Mouse (Mus musculus): Measurements from ENCODE around the gene Vinac1. TPM values are rescaled to one million over a fixed set of nuclear protein-coding genes. Genes with fewer than 3 reads are reported as not detected.

Vinac1 gene
- polyA plus RNA-seq, 1 experiment = 1.7 TPM

DNA sequence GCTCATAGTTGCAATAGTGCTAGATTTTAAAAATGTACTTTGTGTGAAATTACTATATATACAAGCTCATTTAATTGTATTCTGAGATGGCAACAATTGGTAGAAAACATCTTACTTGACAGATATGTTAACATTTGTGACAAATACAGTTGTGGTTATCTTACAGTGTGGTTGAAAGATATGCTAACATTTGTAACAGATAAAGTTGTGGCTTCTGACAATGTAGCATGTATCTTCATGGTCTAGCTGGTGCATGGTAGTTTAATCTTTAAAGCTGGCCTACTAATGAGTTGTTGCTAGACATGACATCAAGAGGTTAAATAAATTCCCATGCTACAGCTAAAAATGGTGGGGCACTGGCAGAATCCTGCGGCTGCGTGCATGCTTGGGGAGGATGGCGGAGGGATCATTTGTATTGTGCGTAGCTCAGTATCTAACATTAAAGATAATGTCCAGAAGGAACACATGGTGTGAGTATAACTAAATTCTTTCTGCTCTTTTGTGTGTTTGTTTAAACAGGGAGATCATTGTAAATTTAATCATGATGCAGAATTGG, 41.7 kb downstream of the Vinac1 start:
- no peak overlapping the region for H3K4me3 ChIP-seq (ENCODE audit: control insufficient read depth, low read depth, low read length)
- TF ChIP-seq POLR2A (IDR thresholded peaks at IDR 0.05; ENCODE audit: control insufficient read depth, low read depth, low read length) = no peak
- no peak for TF ChIP-seq CTCF (IDR thresholded peaks at IDR 0.05; ENCODE audit: control insufficient read depth, insufficient read depth, insufficient replicate concordance, low read depth, low read length)
- no peaks in the 10 kb centered on the region for H3K4me1 ChIP-seq (ENCODE audit: control insufficient read depth, insufficient read depth, low read length)

DNA sequence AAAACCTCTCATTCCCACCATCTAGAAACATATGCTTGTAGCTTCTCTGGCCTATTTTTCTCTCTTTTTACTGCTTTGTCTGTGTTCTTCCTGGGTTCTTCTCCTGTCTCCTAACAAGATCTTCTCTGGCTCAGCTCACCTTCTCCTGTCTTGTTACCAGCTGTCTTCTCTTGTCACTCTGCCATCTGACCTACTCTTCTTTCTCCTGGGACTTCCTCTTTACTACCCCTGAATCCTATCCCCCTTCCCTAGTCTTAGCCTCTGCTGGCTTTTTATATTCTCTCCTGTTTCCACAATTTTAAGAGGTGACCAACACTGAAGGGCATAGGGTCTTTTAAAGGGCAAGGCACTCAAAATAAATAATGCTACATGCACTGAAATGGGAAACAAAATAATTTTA, 43.1 kb downstream of the Vinac1 start:
- TF ChIP-seq POLR2A (IDR thresholded peaks at IDR 0.05; ENCODE audit: control insufficient read depth, low read depth, low read length) (no peak), CTCF (IDR thresholded peaks at IDR 0.05; ENCODE audit: control insufficient read depth, insufficient read depth, insufficient replicate concordance, low read depth, low read length) (no peak)
- Histone ChIP-seq H3K4me1 (ENCODE audit: control insufficient read depth, insufficient read depth, low read length) (no peaks in the 10 kb centered on the region), H3K27ac (ENCODE audit: control insufficient read depth, insufficient read depth, low read depth, low read length) (no peak overlapping the region), H3K36me3 (ENCODE audit: control insufficient read depth, insufficient read depth, low read length) (no peaks in the 10 kb centered on the region; the same call in 1 of the 2 replicates), H3K4me3 (ENCODE audit: control insufficient read depth, low read depth, low read length) (no peak overlapping the region), H3K27me3 (ENCODE audit: control insufficient read depth, insufficient read depth, low read length) (no peaks in the 10 kb centered on the region)

More for the DNA sequence above, 41.7 kb downstream of the Vinac1 start:
- no peaks in the 10 kb centered on the region for H3K27me3 ChIP-seq (ENCODE audit: control insufficient read depth, insufficient read depth, low read length)
- no peaks in the 10 kb centered on the region; the same call in 1 of the 2 replicates for H3K36me3 ChIP-seq (ENCODE audit: control insufficient read depth, insufficient read depth, low read length)
- H3K27ac ChIP-seq (ENCODE audit: control insufficient read depth, insufficient read depth, low read depth, low read length) = no peak overlapping the region

GRCm38 (mm10) chr2:128984746-128985145, 63.2 kb downstream of the Vinac1 start:
- H3K4me3 ChIP-seq (ENCODE audit: control insufficient read depth, low read depth, low read length) = no peak overlapping the region
- H3K27me3 ChIP-seq (ENCODE audit: control insufficient read depth, insufficient read depth, low read length) = no peaks in the 10 kb centered on the region
- no peaks in the 10 kb centered on the region for H3K4me1 ChIP-seq (ENCODE audit: control insufficient read depth, insufficient read depth, low read length)
- no peak overlapping the region for H3K27ac ChIP-seq (ENCODE audit: control insufficient read depth, insufficient read depth, low read depth, low read length)
- H3K36me3 ChIP-seq (ENCODE audit: control insufficient read depth, insufficient read depth, low read length) = no peaks in the 10 kb centered on the region
- TF ChIP-seq CTCF (IDR thresholded peaks at IDR 0.05; ENCODE audit: control insufficient read depth, insufficient read depth, insufficient replicate concordance, low read depth, low read length) = no peak
- TF ChIP-seq POLR2A (IDR thresholded peaks at IDR 0.05; ENCODE audit: control insufficient read depth, low read depth, low read length) = no peak

DNA sequence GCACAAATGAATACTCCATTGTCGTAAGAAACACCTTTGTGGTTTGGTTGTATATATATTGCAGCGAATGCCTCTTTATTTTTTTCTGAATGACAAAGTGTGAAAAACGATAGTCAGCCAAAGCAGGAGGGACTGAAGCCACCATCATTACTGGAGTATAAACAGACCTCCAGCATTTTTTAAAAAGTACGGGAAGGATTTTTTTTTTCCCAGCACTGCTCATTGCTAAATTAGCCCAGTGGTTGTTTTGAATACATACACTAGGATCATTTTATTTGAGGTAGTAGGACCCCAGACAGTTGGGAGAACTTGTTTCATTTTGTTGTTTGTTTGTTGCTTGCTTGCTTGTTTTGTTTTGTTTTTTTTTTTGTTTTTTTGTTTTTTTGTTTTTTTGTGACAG, 72.4 kb downstream of the Vinac1 start:
- H3K27ac ChIP-seq (ENCODE audit: control insufficient read depth, insufficient read depth, low read depth, low read length) = no peak overlapping the region
- TF ChIP-seq CTCF (IDR thresholded peaks at IDR 0.05; ENCODE audit: control insufficient read depth, insufficient read depth, insufficient replicate concordance, low read depth, low read length) (no peak), POLR2A (IDR thresholded peaks at IDR 0.05; ENCODE audit: control insufficient read depth, low read depth, low read length) (no peak)
- H3K4me1 ChIP-seq (ENCODE audit: control insufficient read depth, insufficient read depth, low read length) = no peaks in the 10 kb centered on the region
- no peaks in the 10 kb centered on the region for H3K27me3 ChIP-seq (ENCODE audit: control insufficient read depth, insufficient read depth, low read length)
- no peak overlapping the region for H3K4me3 ChIP-seq (ENCODE audit: control insufficient read depth, low read depth, low read length)
- H3K36me3 ChIP-seq (ENCODE audit: control insufficient read depth, insufficient read depth, low read length) = no peaks in the 10 kb centered on the region

Other genes with a start within 250 kb of the Vinac1 start
- gene Tmem87b, start 230.1 kb downstream of the Vinac1 start, polyA plus RNA-seq (2012; rRNA removed) = 5.2 and 6.5 TPM in 2 replicates
- gene Fbln7, start 185.2 kb downstream of the Vinac1 start, polyA plus RNA-seq (2012; rRNA removed) = 0.20 and 0.37 TPM in 2 replicates
- 4.5 and 5.1 TPM in 2 replicates for gene Zc3h8, start 104.1 kb downstream of the Vinac1 start, polyA plus RNA-seq (2012; rRNA removed)
- gene Zc3h6, start 80.8 kb downstream of the Vinac1 start, polyA plus RNA-seq (2012; rRNA removed) = 2.5 and 3.1 TPM in 2 replicates
- 29.2 and 34.2 TPM in 2 replicates for gene Gm10762, start 80.4 kb downstream of the Vinac1 start, polyA plus RNA-seq (2012; rRNA removed)
- gene Ttl, start 17.8 kb upstream of the Vinac1 start, polyA plus RNA-seq (2012; rRNA removed) = 0.43 and 0.54 TPM in 2 replicates
- 4.5 and 4.9 TPM in 2 replicates for gene Polr1b, start 52.8 kb upstream of the Vinac1 start, polyA plus RNA-seq (2012; rRNA removed)
- gene Chchd5, start 81.5 kb upstream of the Vinac1 start, polyA plus RNA-seq (2012; rRNA removed) = 16.7 and 17.2 TPM in 2 replicates
- gene Slc20a1, start 150.6 kb upstream of the Vinac1 start, polyA plus RNA-seq (2012; rRNA removed) = 10.8 and 14.9 TPM in 2 replicates
- gene Ckap2l, start 249.0 kb upstream of the Vinac1 start, polyA plus RNA-seq (2012; rRNA removed) = 10.2 and 11.6 TPM in 2 replicates